Mouse (Mus musculus): ENCODE measurements around the gene Tppp3.
A peak's percentile ranks its signal among the peaks of the same experiment; 100 is the strongest.

Tppp3 gene

DNA sequence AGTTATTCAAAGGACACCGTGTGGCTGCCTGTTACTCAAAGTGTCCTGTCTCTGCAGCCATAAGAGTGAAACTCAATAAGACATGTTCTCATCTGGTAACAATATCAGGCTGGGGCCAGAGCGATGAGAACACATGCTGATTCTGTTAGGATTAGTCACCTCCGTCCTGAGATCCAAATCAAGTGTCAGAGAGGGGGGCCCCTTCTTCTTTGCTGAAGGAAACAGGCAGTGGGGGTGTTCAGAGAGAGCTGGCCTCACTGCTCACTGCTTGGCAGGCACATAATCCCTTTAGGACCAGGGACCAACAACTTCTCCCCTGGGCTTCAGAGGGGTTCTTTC lies 12.7 kb upstream of the Tppp3 start:
- no peak for DNase-seq

DNA sequence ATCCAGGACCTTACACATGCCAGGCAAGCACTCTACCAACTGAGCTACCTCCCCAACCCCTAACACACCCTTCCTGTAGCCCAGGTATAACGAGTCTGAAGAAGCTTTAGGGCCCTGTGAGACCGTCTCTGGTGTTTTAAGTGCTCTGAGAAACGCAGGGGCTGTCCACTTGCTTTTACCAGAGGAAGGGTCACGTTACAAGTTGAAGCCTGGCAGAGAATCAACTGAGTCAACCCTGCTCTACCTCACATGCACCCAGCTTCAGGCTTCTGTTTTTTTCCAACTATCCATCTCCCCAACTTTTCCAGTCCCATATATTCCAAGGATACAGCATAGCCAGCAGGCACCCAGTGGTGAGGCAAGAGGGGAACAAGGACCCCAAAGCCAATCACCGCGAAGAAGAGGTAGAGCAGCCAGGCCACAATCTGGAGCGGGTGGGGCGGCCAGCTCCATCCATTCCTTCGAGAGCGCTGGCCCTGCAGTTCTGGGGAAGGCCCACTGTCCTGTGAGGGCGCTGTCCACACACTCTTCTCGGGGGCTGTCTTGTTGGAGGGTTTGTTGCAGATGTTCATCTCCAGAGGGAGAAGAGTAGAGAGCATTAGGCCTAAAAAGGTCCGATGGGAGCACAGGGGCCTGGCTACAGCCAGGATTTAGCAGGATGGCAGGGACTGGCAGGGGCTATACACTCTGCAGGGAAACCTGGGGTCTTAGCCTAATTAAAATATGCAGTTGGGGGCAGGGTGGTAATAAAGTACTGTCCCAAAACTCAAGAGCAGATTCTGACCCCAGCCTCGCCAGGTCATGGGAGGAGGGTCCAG lies 12.1 kb upstream of the Tppp3 start:
- no peak for DNase-seq

DNA sequence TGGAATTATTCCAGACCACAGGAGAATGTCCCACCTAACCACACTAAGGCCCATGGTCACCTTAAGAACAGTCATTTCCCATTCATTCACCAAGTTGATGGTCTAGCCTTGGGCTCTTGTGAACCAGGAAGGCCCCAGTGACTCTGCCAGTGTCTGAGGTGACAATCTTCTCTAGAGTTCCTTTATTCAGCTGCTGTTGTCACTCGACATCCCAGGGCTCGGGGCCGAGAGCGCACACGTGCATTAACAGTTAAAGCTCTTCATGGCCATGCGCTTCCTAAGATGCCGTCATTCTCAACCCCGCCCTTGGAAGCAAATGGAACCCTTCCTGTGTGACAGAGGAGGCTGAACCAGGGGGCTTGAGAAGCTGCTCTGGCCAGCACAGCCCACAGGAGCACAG lies 10.8 kb upstream of the Tppp3 start:
- DNase-seq: no peak

DNA sequence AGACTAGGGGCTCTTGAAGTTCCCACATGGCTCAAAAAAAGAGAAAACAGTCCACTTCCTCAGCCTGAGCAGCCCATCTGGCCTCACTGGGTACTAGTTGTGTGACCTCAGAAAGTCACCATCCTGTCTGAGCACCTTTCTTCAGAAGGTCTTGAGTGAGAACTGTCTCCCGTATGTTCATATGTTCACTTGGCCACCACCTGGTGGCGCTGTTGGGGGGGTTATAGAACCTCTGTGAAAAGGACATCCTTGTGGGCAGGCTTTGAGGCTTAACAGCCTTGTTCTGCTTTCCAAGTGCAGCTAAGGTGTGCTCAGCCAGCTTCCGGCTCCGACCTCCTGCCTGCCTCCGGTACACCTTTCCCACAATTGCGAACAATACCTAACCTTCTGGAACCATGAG lies 10.1 kb upstream of the Tppp3 start:
- DNase-seq: no peak

DNA sequence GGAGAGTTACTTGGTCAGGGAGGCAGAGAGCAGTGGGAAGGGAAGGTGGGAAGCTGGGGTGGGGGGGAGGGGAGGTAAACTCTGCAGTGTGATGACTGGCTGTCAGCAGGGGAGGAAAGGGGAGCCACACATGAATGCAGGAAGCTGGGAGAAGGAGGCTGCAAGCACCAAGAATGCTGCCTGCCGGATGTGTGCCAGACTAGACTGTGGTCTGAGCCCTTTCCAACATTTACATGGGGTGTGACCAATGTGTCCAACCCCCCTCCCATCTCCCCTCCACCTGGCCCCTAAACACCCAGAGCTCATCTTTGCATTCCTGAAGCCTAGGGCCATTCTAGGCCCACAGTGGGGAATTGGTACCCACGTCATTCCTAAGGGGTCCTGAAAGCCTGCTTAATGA lies 9.7 kb upstream of the Tppp3 start:
- no peak for DNase-seq

DNA sequence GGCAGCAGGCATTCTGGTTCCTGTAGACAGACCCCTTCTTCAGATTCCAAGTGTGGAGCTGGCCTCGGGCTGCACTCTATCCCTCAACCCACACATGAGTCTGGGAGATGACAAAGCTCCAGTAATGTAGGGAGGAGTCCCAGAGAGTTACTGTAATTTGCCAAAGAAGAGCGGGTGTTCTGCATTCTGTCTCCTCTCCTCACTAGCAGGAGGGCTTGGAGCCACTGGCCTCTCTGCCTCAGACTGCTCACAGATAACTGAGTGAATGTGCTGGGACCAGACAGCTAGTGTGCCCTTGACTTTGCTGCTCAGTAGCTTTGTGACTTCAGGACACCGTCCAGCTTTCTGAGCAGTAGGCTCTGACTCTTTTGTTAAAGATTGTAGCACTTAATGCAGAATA lies 6.5 kb upstream of the Tppp3 start:
- DNase-seq: no peak

DNA sequence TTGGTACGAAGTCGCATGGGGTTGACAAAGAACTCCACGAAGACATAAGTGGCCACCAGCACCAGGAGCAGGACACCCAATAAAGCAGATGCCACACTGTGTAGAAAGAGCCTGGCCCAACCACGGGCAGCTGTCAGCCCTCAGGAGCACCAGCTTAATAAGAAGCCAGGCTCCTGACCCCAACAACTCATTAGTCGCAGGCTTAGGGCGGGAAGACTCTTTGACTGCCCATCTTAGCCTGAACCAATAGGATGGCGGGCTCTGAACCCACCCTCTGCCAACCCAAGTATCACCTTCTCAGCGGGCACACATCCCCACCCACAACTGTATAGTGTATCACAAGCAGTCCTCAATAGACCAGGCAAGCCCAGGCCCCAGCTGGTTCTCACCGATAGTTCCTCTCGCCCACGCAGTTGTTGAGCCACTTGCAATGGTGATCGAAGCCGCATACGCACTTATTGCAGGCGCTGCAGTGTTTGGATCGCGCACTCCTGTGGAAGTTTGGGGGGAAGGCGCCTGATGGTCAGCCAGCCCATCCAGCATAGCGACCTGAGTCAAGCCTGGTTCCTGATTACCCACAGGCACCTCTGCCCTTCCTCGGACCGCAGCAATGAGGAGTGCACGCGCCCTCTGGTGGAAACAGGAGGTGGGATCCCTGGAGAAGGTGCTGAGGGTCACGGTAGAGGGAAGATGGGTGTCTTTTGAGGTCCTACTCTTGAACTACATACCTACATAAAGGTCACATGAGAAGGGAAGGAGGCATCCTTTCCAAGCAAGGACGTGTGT lies 5.5 kb upstream of the Tppp3 start:
- peak; percentile 64 for DNase-seq

DNA sequence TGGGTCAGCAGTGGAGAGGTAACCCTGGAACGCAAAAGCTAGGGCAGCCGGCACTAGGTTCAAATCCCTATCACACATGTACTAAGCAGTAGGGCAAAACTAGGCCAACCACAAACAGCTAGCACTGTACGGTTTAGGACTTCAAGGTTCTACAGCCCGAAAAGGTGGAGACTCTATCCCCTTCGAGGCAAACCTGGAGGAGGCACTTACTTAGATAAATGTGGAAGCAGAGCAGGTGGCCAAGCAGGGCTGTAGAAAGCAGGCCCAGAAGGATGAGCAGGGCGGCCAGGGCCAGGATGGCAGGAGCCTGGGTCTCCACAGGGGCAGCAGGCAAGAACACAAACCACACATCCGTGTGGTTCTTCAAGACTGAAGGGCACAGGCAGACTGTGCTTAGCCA lies 4.8 kb upstream of the Tppp3 start:
- DNase-seq: no peak

DNA sequence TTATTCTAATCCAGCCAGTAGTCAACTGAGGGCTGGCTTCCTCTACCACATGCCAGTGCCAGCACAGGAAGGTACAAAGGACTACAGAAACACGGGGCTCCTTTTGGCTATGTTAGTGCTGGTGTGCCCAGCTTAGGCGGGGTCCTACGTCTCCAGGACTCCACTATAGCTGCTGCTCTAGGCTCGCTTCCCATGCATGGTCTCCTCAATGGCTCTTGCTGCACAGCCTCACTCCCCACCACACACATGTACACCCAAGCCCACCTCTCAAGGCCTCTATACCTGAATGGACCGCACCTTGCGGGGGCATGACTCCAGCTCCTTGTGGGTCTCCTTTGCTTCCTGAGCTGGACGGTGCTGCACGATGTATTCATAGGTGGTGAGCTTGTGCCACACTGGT lies 4.4 kb upstream of the Tppp3 start:
- no peak for DNase-seq

DNA sequence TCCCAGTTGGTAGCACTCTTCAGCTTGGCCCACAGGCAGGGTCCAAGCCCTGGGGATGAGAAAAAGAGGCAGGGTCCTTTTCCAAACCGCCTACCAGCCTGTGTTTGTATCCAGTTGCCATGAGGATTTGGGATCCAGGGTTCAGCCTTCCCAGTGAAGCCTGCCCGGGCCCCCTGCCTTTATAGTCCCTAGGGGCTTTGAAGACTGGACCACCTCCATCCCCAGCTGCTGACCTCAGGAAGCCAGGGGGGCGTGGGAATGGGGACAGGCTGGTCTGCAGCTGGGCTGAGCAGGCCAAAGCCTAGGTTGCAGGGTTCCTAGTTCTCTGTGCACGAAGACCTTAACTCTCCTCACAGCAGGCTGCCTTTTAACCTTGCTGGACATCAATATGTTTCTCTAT lies 3.9 kb upstream of the Tppp3 start:
- no peak for DNase-seq

DNA sequence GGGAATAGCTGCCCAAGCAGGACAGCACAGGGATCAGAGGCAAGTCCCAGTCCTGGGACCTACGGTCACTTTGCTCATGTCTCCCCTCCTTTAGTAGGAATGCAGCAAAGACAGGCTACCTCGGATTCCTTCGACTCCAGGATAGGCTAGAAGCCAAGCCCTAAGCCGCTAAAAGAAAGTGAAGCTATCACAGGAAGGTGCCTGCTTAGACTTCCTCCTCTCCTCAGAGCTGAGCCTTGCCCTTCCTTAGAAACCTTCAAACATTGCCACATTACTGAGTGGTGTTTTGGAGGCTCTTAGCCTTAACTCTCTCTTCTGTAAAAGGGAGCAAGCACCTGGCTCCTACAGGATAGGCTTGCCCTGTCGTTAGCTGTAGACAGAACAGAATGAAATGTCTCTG lies 3.4 kb upstream of the Tppp3 start:
- DNase-seq: no peak

DNA sequence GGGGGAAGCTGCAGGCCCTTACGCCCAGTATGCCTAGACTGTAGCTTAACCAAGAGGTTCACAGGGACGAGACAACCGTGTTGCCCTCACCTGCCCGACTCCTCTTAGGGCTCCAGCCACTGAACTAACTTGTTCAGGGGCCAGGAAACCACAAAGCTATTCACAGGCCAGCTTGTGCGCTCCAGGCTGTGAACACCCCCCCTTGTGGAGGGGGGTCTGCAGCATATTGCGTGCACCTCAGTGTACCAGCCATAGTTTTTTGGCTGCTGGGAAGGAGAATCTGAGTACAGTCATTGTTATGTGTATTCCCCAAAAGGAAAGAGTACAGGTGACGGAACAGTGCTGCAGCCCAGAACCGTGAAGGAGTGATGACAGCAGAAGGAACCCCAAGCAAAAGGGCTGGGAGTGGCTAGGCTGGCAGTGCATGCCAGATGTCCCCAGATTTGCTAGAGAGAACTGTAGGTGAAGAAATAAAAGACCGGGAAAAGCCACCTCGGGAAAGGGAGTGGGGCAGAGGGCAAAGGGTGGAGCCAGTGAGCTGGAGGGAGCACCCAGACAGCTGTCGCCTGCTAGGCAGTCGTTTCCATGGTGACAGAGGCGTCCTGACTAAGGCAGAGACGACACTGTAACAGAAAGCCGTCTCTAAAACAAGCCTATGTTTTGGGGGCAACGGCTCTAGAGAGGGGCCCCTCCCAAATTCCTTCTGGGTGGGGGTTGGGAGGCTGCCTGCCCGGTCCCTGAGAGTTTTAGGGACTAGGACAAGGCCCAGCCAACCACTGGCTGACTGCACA lies 2.7 kb upstream of the Tppp3 start:
- DNase-seq: peak; percentile 46

DNA sequence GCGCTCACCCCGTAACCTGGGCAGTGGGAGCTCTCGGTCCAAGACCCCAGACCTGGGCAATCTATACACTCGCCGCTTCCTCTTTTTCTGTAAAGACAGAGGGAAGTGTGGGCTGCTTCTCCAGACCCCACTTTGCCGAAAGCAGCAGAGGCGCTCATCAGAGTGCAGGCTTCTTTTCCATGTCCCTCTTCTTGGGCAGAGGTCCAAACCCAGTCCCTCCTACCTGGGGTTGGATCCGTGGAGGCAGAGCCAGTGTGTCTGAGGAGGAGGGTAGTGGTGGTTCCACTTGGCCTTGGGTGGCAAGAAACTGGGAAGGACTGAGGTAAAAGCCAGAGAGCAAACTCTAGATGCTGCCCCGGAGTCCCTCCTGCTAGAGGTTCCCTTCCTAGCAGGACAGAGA lies 1.7 kb upstream of the Tppp3 start:
- no peak for DNase-seq

DNA sequence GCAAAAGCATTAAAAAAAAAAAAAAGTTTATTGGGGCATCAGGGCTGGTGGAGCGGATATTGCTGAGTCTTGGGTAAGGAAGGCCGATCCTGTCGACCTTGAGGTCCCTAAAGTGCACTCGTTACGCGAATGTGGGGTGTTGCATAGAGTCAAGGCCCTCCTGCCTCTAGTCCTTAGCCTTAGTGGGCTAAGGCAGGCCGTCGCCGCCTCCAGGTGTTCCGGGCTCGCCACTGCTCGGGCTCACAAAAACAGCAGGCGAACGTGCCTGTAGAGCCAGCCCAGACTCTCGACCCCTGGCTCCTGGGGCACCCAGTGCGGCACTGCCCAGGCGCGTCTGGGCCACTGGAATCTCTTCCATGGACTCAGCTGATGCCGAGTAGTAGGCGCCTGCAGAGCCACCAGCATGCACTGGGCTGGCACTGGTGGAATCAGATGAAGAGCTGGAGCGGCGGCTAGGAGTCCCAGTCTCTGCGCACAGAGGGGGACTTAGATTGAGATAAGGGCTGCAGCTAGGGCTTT lies 1.1 kb upstream of the Tppp3 start:
- DNase-seq: no peak

DNA sequence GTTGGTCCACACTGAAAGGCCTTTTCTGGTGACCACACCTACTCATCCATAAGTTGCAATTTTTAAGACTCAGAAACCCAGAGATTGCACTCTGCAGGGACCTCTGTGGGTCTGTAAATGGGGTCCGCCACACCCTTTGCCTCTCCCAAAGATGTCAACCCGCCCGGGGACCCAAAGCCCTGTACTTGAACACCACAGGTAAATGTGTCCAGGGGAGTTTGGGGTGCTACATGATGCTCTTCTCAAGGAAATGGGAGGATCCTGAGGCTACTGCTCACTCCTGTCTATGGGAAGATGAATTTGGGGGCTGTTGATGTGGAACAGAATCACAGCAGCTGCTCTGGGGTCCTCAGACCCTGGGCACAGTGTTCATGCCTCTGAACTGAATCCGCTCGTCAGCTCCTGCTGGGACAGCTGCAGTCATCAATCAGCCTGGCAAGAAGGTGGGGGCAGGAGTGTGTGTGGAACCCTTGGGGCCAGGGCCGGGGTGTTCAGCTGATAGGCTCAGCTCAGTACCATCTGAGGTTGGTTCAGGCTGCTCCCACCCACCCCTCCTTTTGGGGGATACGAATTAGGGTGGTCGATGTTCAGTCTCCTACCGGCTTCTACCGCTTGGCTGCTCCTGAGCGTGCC lies 529 bp downstream of the Tppp3 start:
- DNase-seq: peak; percentile 8

DNA sequence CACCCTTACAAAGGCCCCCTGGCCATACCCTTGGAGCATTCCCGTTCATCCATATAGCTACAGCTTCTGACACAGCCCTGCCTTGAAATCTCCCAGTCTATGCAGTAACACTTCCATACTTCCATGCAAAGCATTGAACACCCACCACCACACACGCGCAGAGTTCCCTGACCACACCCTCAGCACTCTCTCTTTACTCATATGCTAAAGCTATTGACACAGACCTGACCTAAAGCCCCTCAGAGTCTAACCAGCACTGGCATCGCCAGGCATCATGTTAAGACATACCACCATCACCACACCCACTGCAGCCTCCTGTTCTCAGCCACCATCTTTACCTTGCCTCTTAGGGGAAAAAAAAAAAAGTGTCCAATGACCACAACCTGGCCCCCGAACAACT lies 1.1 kb downstream of the Tppp3 start:
- DNase-seq: no peak

DNA sequence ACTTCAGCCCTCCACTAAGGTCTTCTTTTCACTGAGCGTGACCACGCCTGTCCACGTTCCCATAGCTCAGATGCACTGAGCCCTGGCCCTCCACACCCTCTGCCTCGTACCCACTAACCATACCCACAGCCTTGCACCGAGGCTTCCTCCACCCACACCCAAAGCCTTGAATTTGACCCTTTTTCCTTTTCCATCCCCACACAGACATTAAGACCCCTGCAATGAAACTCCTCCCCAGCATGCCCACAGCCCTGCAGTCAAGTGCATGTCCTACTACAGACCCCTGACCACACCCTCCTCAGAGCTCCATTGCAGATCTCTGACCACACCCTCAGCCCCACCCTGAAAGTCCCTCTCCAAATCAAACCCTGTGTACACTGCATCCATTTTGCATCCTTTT lies 1.5 kb downstream of the Tppp3 start:
- DNase-seq: no peak

DNA sequence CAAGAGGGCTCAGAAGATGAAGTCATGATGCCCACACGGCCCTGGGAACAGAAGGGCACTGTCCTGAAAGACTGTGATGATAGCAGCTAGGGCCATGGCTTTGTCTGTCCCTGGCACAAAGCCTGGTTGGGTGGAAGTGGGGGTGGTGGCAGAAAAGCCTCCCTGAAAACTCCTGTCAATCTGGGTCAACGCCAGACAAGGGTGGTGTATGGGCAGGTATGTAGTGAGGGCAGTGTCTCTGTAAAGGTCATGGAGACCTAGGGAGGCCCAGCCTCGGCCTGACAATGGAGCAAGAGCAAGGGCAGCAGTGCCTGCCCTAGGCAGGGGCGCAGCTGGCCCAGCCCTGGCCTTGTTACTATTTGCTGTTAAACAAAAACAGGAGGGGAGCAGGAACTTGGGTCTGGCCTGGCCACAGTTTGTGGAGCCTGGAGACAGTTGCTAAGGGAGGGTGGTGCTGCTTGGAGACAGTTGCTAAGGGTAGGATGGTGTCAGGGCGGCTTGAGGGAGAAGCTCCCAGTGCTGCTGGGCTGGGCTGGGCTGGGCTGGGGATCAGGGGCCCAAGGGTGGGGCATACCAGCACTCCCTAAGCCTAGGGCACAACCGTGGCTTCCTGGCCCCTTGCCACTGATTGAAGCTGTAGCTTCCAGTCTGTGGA lies 2.2 kb downstream of the Tppp3 start:
- DNase-seq: peak; percentile 6

DNA sequence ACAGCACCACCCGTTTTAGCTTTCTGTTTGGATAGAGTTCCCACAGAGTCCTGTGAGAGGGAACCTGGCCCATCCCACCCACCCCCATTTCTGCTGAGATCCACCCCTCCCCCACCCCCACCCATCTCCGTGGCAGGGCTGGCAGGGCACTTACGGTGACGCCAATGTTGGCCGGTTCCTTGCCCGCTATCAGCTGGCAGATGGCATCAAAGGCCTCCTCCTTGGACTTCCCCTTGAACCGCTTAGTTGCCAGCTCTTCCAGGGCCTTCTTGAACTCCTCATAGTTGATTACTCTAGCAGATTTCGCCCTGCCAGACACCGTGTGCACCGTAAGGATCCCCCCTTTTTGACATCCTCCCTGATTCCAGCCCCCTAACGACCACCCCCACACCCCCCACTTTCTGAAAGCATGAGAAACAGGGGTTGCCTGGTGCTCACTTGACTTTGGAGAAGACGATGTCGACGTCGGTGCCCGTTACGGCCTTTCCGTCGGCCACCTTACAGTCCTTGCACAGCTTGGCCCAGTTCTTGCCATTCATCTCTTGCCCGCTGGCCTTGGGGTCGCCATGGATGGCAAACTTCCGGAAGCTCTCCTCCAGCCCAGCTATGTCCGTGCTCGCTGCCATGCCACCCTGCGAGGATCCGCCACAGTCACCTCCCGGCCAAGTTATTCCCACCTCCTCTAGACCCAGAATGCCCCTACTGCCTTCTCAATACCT lies 3.2 kb downstream of the Tppp3 start:
- no peak for DNase-seq

DNA sequence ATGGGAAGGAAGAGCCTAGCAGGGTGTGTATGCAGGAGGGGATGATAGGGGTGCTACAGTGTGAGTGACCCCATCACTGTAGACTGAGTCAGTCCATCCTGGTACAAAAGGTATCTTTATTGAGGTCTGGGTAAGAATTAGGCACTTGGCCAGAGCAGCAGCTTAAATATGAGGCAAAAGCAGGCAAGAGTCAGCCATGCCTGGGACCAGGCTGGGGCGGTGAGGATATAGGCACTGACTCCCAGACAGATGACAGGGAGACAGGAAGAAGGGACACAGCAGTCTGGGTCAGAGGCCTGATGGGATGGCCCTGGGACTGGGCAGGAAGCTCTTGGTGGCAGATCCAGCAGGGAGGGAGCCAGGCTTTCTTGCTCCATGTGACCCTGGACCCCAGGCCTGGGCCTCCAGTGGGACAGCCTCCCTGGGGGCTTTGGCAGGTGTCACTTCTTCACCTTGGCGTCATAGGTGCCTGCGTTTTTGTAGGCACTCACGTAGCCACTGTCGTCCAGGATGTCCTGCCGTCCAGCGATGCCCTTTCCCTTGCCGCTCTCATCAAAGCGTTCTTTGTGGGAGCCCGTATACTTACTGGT lies 3.8 kb downstream of the Tppp3 start:
- no peak for DNase-seq

DNA sequence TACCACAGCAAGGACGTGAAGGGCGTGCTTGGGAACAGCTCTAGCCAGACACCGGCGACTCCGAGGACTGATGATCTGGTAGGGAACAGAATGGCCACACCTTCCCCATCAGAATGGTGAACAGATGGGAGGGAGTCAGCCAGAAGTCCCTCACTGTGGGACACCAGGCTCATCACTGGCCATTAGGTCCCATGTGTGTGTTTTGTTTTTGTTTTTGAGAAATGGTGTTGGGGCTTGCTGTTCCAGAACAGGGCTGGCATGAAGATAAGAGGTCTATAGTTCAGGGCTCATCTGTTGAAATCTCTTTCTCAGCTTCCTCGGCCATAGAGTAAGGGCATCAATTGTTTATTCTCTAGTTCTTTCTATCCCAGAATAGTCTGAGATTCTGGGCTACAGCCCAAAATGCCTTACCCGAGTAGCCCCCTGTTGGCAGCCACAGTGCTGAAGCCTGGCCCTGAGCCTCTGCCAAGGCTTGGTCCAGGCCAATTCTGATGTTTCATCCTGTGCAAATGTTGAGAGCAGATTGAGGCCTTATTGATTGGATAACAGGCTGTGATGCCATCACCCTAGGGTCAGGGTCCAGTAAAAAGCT lies 4.5 kb downstream of the Tppp3 start:
- no peak for DNase-seq
